Mouse (Mus musculus): ENCODE measurements at regions not wholly inside any gene's neighbourhood (a gene's known extent, or its start where the extent isn't known, plus 50 kb on each side); places are given as distances from the start of the nearest gene placed in this dataset.

DNA sequence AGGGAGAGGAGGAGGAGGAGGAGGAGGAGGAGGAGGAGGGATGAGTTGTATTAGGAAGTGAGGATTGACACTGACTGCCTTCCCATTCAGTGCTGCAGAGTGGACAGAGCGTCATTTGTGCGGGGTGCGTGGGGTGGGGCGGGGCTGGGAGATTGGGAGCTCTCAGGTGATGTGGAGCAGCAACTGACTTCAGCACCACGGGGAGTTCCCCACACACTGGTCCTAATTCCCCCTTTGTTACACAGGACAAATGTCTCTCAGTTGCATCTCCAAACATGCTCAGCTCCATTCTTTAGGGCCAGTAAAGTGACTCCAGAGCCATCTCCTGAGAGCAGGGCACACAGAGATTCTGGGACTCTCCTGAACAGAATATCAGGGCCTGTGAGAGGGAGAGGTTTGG, 118.5 kb upstream of the Zc3h12a start:
- TF ChIP-seq CTCF (conservative IDR thresholded peaks at IDR 0.05; ENCODE audit: low read length) (no peak), NANOG (IDR thresholded peaks at IDR 0.05; ENCODE audit: borderline replicate concordance, low read length) (no peak)

Measured in E14TG2a.4 (cell line).